Mouse (Mus musculus): ENCODE results near the gene Nudt10.
"Not testable (repeated sequence)": the region's sequence is repeated elsewhere in the genome, so short reads cannot be mapped to it uniquely, and the experiment has no call there.

The Nudt10 gene

DNA sequence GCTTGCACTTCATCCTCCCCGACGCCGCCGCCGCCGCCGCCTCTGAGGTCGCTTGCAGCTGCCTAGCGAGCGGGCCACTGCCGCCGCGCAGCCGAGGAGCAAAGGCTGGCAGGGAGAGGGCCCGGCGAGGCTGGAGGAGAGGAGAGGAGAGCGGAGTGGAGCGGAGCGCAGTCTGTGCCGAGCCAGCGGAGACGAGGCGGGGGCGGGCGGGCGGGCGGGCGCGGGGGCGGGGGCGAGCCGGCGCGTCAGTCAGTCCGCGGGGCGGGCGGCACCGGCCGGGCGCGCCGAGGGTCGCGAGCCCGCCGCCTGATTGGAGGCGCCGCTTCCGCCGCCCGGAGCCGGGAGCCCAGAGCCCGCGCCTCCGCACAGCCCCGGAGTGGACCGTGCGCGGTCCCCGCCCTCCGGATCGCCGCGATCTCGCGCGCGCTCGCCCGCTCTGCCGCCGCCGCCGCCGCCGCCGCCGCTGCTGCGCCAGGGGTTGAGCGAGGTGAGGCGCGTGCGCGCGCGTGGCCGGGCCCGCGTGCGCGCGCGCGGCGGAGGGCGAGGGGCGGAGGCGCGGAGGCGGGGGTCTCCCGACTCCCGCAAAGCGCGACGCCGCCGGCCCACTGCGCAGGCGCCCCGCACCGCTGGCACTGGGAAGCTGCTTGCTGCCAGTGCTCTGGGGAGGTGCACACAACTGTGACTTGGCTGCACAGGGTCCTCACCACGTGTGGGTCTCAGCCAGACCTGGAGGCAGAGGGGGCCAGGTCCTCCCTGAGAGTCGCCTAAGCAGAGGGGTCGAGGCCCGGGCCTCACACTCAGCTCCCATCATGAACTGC is at the start of gene Nudt10:
Gene Nudt10, minus strand, starts transcription at position 193 of the 818 bp plus-strand sequence.
- DNase-seq (ENCODE audit: low read depth, low spot score), result not testable (repeated sequence)

DNA sequence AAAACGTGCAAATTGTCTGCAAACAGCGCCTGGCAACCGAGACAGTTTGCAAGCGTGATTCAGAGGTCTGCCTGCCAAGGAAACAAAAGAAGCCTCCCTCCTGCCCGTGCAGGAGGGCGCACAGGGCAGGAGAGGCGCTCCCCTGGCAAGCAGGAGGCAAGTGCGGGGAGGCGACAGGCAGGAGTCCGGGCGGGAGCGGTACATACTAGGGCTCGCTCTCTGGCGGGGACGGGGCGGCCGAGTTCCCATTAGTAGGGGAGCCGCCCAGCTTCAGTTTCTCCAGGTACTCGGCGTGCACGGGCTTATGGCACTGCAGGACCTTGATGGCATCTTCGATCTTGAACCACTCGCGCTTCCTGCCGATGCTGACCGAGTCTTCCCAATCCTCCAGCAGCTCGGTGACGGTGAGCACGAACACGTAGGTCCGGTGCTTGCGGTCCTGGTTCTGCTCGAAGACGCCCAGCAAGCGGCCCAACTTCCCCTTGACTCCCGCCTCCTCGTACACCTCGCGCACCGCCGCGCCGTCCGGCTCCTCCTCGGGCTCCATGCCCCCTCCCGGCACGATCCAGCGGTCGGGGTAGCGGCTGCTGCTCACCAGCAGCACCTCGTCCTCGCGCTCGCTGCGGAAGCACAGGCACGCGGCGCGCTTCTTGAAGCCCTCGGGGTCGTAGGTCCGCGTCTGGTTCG is 536 bp downstream of the Nudt10 start:
- not testable (repeated sequence) for DNase-seq (ENCODE audit: low read depth, low spot score)

DNA sequence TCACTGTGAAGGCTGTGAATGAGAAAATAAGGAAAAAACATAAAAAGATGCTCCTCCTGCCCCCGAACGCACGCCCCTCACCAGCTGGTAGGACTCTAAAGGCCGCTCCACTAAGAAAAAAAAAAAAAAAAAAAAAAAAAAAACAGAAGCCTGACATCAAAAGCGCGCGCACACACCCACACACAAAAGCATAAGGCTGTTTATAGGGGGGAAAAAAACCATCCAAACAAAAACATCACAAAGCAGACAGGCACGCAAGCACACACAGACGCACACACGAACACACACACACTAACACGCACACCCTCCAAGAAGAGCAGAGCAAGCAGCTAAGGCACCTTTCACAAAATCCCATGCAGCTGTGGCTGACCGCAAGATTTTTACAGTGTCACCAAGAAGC is 1.1 kb downstream of the Nudt10 start:
- DNase-seq (ENCODE audit: low read depth, low spot score), result no peak
